Mouse (Mus musculus) ES-E14 (cell line): ENCODE results near the gene Krtap5-2. TPM values are rescaled to one million over a fixed set of nuclear protein-coding genes. Genes with fewer than 3 reads are reported as not detected.

Source experiments
- DNase-seq: peaks from one replicate; pipeline ENCODE4 v3.0.0-alpha.2; 2013; ENCODE audit warnings: low read depth, low spot score
- H3K27ac ChIP-seq: 2 replicates; pipeline ENCODE4 v1.5.1; 2012; ENCODE audit warnings: low read depth, mild to moderate bottlenecking, low read length, moderate library complexity, mixed read lengths; ENCODE audit not compliant: poor library complexity, insufficient read depth, severe bottlenecking
- H3K36me3 ChIP-seq: 2 replicates; pipeline ENCODE4 v1.6.1; 2012; ENCODE audit warnings: mild to moderate bottlenecking, low read length, moderate library complexity, mixed read lengths; ENCODE audit not compliant: control insufficient read depth, poor library complexity, insufficient read depth, severe bottlenecking
- H3K4me1 ChIP-seq, 2 experiments: fragments of 150-350 bp in 1 of 2; sonication (generic) in 1 of 2; 2 replicates each; pipeline ENCODE4 v1.6.1; 2012; ENCODE audit warnings: low read length in 2 of 2, mild to moderate bottlenecking in 1 of 2, mixed read lengths in 1 of 2; ENCODE audit not compliant: control insufficient read depth in 2 of 2, insufficient read depth in 2 of 2, poor library complexity in 1 of 2
- H3K4me3 ChIP-seq, 2 experiments: fragments of 150-350 bp in 1 of 2; sonication (generic) in 1 of 2; 2 replicates each; pipeline ENCODE4 v1.5.1; 2012; ENCODE audit warnings: low read length in 2 of 2, low read depth in 1 of 2, mild to moderate bottlenecking in 1 of 2, mixed read lengths in 1 of 2; ENCODE audit not compliant: insufficient read depth in 1 of 2, poor library complexity in 1 of 2, severe bottlenecking in 1 of 2
- H3K9ac ChIP-seq: 2 replicates; pipeline ENCODE4 v1.6.1; 2012; ENCODE audit warnings: low read depth, mild to moderate bottlenecking, low read length, mixed read lengths; ENCODE audit not compliant: poor library complexity, insufficient read depth, severe bottlenecking
- H3K9me3 ChIP-seq: fragments of 150-350 bp; sonication (generic); 2 replicates; pipeline ENCODE4 v1.6.1; 2012; ENCODE audit warnings: low read depth, mild to moderate bottlenecking, low read length; ENCODE audit not compliant: control insufficient read depth, insufficient read depth
- CHD2 ChIP-seq: IDR thresholded peaks from 2 replicates; pipeline ENCODE4 v1.6.1; 2014; ENCODE audit warnings: mild to moderate bottlenecking, low read depth, low read length, inconsistent platforms
- HCFC1 ChIP-seq: IDR thresholded peaks from 2 replicates; pipeline ENCODE4 v1.6.1; 2012; ENCODE audit warnings: low read length, inconsistent platforms, borderline replicate concordance; ENCODE audit not compliant: insufficient read depth
- MAFK ChIP-seq: IDR thresholded peaks from 2 replicates; pipeline ENCODE4 v1.6.1; 2014; ENCODE audit warnings: mild to moderate bottlenecking, low read depth, low read length, inconsistent platforms; ENCODE audit not compliant: insufficient read depth
- ZC3H11A ChIP-seq: IDR thresholded peaks from 2 replicates; pipeline ENCODE4 v1.6.1; 2012; ENCODE audit warnings: low read depth, mild to moderate bottlenecking, inconsistent platforms, low read length, borderline replicate concordance
- ZNF384 ChIP-seq: IDR thresholded peaks from 2 replicates; pipeline ENCODE4 v1.6.1; 2012; ENCODE audit warnings: low read depth, low read length, inconsistent platforms
- in situ Hi-C, 2 experiments: fragments of 600-800 bp; cut with MboI; formaldehyde crosslinking; loops; one replicate each; pipeline ENCODE4 v1.15.1; 2025; ENCODE audit warnings: low sequenced_read_pairs in 2 of 2, inconsistent platforms in 1 of 2; ENCODE audit not compliant: unreplicated experiment in 2 of 2
- total RNA-seq: library from RNA; depleted of rRNA; stranded (reverse); fragments of 300-350 nt; gene quantifications from 2 replicates; pipeline ENCODE4 v1.2.3, GENCODE M21; 2012

The Krtap5-2 gene
- total RNA-seq, 1 experiment, result not detected

DNA sequence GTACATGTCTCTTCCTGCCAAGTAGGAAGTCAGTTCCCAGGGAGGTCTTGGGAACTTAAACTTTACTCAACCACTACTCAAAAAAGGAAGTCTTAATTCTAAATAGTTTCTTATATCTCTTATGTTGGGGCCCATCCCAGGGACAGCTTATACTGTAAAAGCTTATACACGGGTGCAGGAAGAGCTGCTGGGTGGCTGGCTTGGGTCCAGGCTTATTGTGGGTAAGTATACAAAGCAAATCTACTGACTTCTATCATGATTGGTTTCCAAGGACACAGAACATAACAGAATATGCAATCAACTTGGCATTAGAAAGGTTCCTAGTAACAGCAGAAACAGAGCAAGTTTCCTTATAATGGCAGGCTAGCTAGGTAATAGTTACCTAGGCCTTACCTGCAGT is 20.5 kb downstream of the Krtap5-2 start:
- TF ChIP-seq MAFK, result no peak
- H3K27ac ChIP-seq, result no peak overlapping the region
- no peak overlapping the region for H3K4me3 ChIP-seq
- no peak overlapping the region for H3K9ac ChIP-seq
- DNase-seq, result no peak
- in situ Hi-C loops, result no loop called here
- H3K36me3 ChIP-seq, result no peaks in the 10 kb centered on the region
- H3K4me1 ChIP-seq, result no peaks in the 10 kb centered on the region
- no peaks in the 10 kb centered on the region for H3K9me3 ChIP-seq

DNA sequence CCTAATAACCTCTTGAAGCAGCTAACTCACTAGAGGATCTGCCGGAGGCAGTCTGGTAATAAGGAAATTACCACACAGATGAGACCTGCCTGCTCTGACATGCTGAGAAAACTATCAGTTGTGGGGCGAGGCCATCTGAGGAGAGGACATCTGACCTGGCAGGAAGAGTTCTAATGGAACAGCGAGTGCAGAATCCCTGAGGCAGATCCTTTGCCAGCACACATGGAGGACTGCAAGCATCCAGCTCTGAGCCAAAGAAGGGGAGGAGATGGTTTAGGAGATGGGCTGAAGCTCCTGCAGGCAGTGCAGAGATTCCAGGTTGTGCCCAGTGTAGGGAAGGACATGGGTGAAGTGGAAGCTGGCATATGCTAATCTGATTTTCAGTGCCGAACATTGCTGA is 23.6 kb downstream of the Krtap5-2 start:
- Histone ChIP-seq H3K4me1 (no peaks in the 10 kb centered on the region), H3K27ac (no peak overlapping the region), H3K9me3 (no peaks in the 10 kb centered on the region), H3K9ac (no peak overlapping the region), H3K4me3 (no peak overlapping the region), H3K36me3 (no peaks in the 10 kb centered on the region)
- in situ Hi-C loops, result no loop called here
- TF ChIP-seq ZC3H11A, result no peak
- TF ChIP-seq CHD2, result no peak
- DNase-seq, result no peak

DNA sequence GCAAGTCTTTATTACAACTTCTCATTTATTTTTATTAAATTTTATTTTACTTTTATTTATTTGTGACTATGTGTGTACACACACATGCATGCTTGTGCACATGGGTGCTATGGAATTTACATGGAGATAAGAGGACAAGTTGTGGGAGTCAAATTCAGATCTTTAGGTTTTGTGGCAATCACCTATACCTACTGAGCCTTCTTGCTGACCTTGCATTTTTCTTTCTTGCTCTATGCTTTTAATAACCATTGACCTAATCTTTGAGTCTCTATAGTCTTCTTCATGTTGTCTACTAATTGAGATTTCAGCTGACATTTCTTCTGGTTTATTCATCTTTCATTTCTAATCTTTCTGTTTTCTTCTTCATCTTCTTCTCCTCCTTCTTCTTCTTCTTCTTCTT is 27.2 kb downstream of the Krtap5-2 start:
- H3K4me3 ChIP-seq, result no peak overlapping the region
- in situ Hi-C loops, result loop anchor here in 1 of 2 experiments (10.0 kb wide), 1 partner anchor 106 kb away; the partner anchor contains the start of gene Gm2431

GRCm38 (mm10) chr7:142146033-142146432 is 29.8 kb downstream of the Krtap5-2 start:
- in situ Hi-C loops, result loop anchor here in 1 of 2 experiments (10.0 kb wide), 1 partner anchor 109 kb away; the partner anchor contains the start of gene Gm2431
- Histone ChIP-seq H3K9me3 (no peaks in the 10 kb centered on the region), H3K4me1 (peaks cover 0 to 4% of the 10 kb centered on the region in 2 experiments; a peak in 1 of 4 replicates), H3K4me3 (no peak overlapping the region), H3K27ac (no peak overlapping the region), H3K9ac (no peak overlapping the region), H3K36me3 (no peaks in the 10 kb centered on the region)
- TF ChIP-seq ZNF384, result peak; percentile 87
- TF ChIP-seq ZC3H11A, result peak; percentile 45; the same call in 1 of the 2 replicates
- no peak for TF ChIP-seq CHD2
- peak; percentile 62 for DNase-seq

More for the DNA sequence above, 27.2 kb downstream of the Krtap5-2 start:
- no peak overlapping the region for H3K27ac ChIP-seq
- H3K36me3 ChIP-seq, result no peaks in the 10 kb centered on the region
- H3K9me3 ChIP-seq, result no peaks in the 10 kb centered on the region
- TF ChIP-seq ZC3H11A (no peak), HCFC1 (no peak), MAFK (peak; percentile 77), CHD2 (no peak)
- no peak overlapping the region for H3K9ac ChIP-seq
- peaks cover 0 to 4% of the 10 kb centered on the region in 2 experiments; a peak in 1 of 4 replicates for H3K4me1 ChIP-seq
- no peak for DNase-seq

- H3K9ac ChIP-seq, result no peak overlapping the region
- TF ChIP-seq CHD2, result no peak
- no peak for TF ChIP-seq MAFK
- no peak for TF ChIP-seq ZNF384
- no peak for TF ChIP-seq ZC3H11A
- TF ChIP-seq HCFC1, result no peak
- no peaks in the 10 kb centered on the region for H3K36me3 ChIP-seq
- in situ Hi-C loops, result loop anchor here in 1 of 2 experiments (10.0 kb wide), 1 partner anchor 109 kb away; the partner anchor contains the start of gene Gm2431
- no peak overlapping the region for H3K27ac ChIP-seq
- peaks cover 0 to 4% of the 10 kb centered on the region in 2 experiments; a peak in 1 of 4 replicates for H3K4me1 ChIP-seq
- DNase-seq, result no peak
- no peak overlapping the region for H3K4me3 ChIP-seq
- no peaks in the 10 kb centered on the region for H3K9me3 ChIP-seq
These were observed 30.3 kb downstream of the Krtap5-2 start for GRCm38 (mm10) chr7:142145413-142145940.
